Mouse (Mus musculus): Measurements from ENCODE around the gene Actrt1. TPM values are rescaled to one million over a fixed set of nuclear protein-coding genes. Genes with fewer than 3 reads are reported as not detected.

Gene Actrt1
- not detected in 2 replicates for polyA plus RNA-seq (2014; fragmentation: Nextera tagmentation; extraction: Ambion mirVana)

GRCm38 (mm10) chrX:46328707-46329106 is at the start of gene Actrt1:
TSS of gene Actrt1 (plus strand) at chrX:46329007.
- no peaks in the 10 kb centered on the region for H3K36me3 ChIP-seq (ENCODE audit: control insufficient read depth, insufficient read depth, low read length)
- no peaks in the 10 kb centered on the region for H3K9me3 ChIP-seq (ENCODE audit: control insufficient read depth, low read length)
- no peak within 1 kb of the TSS for H3K27ac ChIP-seq (ENCODE audit: low read depth, low read length)
- ATAC-seq (ENCODE audit: low FRiP score) (no peak), DNase-seq (ENCODE audit: low spot score, missing footprints) (no peak)
- H3K4me1 ChIP-seq (ENCODE audit: control insufficient read depth, insufficient read depth, low read length), result no peaks in the 10 kb centered on the region
- H3K4me3 ChIP-seq (ENCODE audit: low read depth, low read length), result no peak within 1 kb of the TSS
- H3K9ac ChIP-seq (ENCODE audit: low read length), result no peak within 1 kb of the TSS
- H3K4me2 ChIP-seq, result no peak within 1 kb of the TSS
- H3K27me3 ChIP-seq (ENCODE audit: control insufficient read depth, insufficient read depth, low read length), result no peaks in the 10 kb centered on the region

GRCm38 (mm10) chrX:46331463-46332115 is 2.8 kb downstream of the Actrt1 start:
- ATAC-seq (ENCODE audit: low FRiP score), result no peak
- Histone ChIP-seq H3K4me2 (no peak overlapping the region), H3K4me3 (ENCODE audit: low read depth, low read length) (no peak overlapping the region), H3K27ac (ENCODE audit: low read depth, low read length) (no peak overlapping the region), H3K9ac (ENCODE audit: low read length) (no peak overlapping the region), H3K4me1 (ENCODE audit: control insufficient read depth, insufficient read depth, low read length) (no peaks in the 10 kb centered on the region), H3K36me3 (ENCODE audit: control insufficient read depth, insufficient read depth, low read length) (no peaks in the 10 kb centered on the region), H3K27me3 (ENCODE audit: control insufficient read depth, insufficient read depth, low read length) (no peaks in the 10 kb centered on the region), H3K9me3 (ENCODE audit: control insufficient read depth, low read length) (no peaks in the 10 kb centered on the region)
- DNase-seq (ENCODE audit: low spot score, missing footprints), result no peak
- 80% methylated on average over 1 of the region's 1 CpGs for WGBS
